Mouse (Mus musculus): ENCODE results near the gene Nprl2.

Nprl2 gene

DNA sequence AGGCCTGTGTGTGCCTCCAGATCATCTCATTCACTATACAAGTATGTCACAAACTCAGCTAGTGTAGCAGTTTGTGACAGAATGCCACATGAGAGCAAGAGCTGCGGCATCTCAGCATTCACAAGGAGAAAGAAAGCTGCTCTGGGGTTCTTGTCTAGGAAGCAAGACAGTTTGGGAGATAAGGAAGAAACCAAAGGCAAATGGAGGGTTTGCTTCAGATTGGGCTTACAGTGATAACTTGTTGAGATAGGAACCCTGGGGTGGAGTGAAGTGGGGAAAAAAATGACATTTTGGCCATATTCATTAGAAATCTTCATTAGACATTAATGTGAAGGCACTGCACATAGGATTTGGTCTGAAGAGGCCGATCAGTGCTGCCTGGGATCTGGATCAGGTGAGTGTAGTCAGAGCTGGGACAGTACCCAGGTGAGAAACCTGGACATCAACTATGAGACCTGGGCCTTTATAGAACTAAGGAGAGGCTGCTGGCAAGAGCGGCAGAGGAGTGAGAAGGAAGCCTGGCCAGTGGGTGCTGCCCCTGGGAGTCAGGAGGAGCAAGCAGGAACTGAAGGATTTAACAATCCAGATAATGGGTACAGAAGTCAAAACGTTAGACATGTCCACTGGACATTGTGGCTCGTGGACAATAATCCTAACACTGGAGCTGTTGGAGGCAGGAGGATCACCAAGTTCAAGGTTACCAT, 10.8 kb downstream of the Nprl2 start:
- no peak for DNase-seq (ENCODE audit: low read depth, low spot score)

DNA sequence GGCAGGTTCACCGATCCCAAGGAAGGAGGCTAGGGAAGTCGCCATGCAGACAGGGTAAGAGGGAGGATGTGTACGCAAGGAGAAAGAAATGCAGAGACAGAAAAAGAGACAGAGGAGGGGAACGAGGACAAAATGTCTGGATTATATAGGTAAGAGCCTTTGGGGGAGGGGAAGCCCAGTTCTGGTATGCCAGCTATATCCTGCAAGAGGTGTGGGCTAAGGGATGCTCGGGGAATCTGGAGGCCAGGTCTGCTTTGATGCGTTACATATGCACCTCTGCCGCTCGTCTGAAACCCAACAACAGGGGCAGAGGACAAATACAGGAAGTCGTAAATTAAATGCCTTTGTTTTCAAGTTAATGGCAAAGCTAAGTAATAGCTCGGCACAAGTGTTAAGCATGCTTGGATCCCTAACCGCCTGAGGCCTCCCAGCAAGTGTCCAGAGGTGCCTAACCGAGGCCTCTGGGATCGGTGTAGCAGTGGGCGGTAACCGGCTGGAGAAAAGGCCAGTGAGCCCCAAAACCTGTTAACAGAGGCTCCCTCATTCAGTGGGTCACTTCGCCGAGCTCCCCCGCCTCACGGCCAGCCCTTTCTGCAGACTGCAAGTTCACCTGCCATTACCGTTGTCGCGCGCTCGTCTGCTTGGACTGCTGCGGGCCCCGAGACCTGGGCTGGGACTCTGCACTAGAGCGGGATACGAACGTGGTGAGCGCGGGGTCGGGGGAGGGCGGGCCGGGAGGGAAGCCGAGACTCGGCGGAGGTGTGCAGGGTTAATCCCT, 11.7 kb downstream of the Nprl2 start:
- no peak for DNase-seq (ENCODE audit: low read depth, low spot score)

DNA sequence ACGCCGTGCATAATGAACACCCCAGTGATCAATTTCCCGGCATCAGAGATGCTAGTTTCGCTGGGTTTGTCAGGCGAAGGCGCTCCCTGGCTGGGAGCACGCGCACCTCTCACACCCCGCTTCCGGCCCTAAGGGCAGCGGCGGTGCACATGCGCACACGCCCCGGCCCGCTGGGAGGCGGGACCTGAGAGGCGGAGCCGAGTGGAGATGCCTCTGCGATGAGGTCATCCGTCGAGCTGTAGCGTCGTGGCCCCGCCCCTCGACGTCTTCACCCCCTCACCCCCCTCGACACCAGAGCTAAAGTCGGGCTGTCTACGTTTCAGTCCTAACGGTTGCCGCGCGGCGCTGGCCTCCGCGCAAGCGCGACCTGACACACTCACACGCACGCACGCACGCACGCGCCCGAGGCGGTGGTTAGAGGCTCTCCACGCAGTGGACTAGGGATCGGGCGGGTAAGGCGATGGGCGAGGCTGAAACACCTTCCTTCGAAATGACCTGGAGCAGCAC, 12.3 kb downstream of the Nprl2 start:
- peak; percentile 98 for DNase-seq (ENCODE audit: low read depth, low spot score)

DNA sequence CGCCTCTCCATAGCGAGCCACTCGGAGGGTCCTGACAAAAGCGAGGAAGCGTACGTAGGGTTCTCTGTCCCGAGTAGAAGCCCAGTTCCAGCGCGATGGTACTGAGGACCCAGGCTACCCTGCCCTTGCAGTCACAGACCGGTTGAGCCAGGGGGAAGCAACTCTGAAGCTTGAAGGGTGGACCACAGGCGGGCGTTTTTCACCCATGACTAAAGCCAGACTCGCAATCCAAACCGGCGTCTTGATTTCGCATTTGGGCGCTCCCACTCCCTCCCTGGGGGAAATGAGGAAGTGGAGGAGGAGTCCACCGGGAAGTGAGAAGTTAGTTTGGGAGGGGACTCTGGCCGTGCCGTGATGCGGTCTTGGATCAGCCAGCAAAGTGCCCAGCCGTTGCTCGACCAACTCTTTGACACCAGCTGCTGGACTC, 13.0 kb downstream of the Nprl2 start:
- peak; percentile 77 for DNase-seq (ENCODE audit: low read depth, low spot score)

DNA sequence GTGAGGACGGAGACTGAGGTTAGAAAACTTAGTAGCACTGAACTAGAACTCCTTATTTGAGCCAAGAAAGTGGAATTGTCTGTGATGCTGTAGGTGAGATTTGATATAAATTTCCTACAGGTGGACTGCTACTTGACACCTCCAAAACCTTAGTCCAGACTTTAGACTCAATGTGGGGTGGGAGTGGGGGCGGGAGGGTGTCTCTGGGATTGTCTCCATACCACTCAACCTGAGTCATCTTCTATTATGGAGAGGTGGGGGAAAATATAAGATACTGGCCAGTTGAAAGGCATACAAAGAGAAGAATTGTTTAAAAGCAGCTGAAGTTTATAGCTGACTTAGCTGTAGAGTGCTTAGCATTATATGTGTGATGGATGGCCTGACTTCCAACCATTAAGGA, 13.7 kb downstream of the Nprl2 start:
- DNase-seq (ENCODE audit: low read depth, low spot score), result no peak

DNA sequence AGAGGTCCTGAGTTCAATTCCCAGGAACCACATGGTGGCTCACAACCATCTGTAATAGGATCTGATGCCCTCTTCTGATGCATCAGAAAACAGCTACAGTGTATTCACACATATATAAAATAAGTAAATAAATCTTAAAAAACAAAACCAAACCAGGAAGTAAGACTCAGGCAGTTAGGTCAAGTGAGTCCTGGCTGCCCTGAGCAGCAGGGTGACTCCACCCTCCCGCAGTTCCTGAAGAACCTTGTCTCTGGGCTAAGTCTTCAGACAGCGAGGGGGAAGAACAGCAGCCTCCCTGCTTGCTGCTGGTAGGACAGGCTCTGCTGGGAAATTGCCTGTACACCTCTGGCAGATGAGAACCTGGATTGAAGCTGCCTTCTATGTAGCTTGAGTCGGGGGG, 14.3 kb downstream of the Nprl2 start:
- no peak for DNase-seq (ENCODE audit: low read depth, low spot score)

DNA sequence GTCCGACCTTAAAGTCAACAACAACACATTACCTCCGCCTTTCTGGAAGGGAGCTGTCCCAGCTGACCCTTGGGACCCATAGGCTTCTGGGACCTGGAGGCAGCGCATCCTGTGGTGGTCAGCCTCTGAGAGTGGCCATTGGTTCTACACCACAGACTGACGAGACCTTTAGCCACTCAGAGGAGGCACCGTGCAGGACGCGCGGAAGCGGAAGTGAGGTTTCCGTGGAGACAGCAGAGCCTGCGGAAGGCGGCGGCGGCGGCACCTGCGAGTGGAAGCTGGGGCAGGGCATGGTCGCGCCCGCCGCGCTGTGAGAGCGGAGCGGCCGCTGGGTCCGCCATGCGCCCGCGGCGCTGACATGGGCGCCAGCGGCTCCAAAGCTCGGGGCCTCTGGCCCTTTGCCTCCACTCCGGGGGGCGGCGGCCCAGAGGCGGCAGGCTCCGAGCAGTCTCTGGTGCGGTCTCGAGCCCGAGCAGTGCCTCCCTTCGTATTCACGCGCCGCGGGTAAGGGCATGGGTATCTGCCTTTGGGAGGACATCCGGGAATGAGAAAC, 21.1 kb downstream of the Nprl2 start, which contains the start of gene Tusc2:
Gene Tusc2, plus strand, starts transcription at position 227 of the 553 bp plus-strand sequence.
- DNase-seq (ENCODE audit: low read depth, low spot score), result peak; percentile 97

DNA sequence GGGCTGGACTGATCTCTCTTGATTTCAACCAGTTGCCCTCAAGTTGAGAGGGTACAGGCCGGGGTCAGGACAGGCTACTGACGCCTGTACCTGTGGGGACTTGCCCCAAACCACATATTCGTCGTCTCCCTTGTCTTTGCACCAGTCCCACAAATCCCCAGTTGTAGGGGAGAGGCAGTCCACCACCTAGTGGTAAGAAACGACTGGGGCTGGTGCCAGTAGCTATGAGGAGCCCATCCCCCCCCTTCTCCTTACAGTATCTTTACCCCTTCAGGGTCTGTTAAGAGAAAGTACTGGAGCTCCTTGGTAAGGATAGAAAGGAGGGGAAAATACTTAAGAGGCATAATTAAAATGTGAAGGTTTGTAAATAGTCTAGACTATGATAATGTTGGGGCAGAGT, 23.5 kb downstream of the Nprl2 start:
- DNase-seq (ENCODE audit: low read depth, low spot score), result peak; percentile 43

DNA sequence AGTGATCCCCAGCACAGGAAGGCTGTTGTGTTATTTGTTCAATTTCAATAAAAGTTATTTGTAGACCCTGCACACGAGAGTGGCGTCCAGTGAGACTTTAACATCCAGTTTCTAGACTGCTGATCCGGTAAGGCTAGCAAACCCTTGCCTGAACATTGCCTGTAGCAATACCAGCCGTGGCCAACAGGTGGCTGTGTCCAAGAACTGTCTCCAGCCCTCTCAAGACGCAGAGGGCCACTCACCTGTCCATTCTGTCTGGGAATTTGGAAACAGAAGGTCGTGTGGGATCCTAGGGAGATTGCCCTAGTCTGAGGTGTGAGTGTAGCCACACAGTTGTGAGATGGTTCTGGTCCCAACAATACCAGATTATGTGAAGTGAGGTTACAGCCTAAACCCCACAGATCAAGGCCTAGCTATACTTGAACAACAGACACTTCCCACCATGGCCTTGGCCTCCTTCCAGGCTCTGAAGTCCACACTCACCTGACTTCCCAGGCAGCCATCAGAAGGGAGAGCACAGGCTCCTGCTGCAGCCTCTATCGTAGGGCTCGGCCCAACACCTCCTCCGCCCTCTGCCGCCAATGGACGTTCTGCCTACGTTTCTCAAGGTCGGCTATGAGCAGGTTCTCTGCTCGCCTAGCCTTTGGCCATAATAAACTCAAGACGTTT, 24.1 kb downstream of the Nprl2 start:
- peak; percentile 69 for DNase-seq (ENCODE audit: low read depth, low spot score)

DNA sequence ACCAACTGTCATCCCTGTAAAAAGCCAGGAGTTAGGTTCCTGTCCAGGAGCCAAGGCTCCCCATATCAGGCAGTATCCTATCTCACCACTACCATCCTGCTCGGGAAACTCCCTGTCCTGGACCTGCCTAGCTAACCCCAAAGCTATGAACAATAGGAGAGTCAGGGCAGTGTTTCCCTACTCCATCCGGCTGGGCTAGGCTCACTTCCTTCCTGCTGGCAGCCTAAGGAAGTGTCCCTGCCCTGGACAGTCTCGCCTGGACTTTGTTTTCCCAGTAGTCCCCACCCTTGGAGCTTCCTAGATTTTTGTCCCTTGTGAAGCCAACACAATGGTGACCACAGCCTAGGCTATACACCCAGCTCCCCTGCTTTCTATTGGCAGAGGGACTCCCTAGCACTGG, 24.8 kb downstream of the Nprl2 start:
- no peak for DNase-seq (ENCODE audit: low read depth, low spot score)

DNA sequence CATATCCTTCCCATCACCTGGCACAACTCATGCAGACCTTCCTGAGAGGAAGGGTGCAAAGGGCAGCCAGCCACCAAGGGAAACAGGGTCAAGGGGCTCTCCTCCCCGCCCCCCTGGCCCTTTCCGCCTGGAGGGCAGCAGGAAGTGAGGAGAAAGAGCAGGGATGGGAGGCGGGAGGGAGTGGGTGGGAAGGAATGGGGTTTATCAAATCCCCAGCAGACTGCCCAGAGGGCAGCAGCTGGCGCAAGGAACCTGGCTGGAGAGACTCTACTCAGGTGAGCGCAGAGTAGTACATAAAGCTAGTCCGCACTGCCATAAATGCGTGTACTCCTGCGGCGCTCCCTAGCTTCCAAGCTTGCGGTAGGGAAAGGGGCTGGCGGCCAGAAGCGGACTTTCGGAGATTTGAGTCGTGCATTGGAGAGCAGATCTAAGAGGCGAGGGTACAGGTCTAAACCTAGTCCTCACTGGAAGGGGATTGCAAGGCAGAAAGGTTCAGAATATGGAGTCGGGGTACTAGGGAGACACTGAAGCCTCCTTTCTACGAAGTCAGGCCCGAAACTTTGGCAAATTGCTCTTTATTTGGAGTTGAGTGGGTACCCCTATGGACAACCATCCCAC, 25.8 kb downstream of the Nprl2 start, which contains the start of gene Hyal2:
Gene Hyal2, plus strand, starts transcription at position 244 of the 618 bp plus-strand sequence.
- DNase-seq (ENCODE audit: low read depth, low spot score), result no peak

DNA sequence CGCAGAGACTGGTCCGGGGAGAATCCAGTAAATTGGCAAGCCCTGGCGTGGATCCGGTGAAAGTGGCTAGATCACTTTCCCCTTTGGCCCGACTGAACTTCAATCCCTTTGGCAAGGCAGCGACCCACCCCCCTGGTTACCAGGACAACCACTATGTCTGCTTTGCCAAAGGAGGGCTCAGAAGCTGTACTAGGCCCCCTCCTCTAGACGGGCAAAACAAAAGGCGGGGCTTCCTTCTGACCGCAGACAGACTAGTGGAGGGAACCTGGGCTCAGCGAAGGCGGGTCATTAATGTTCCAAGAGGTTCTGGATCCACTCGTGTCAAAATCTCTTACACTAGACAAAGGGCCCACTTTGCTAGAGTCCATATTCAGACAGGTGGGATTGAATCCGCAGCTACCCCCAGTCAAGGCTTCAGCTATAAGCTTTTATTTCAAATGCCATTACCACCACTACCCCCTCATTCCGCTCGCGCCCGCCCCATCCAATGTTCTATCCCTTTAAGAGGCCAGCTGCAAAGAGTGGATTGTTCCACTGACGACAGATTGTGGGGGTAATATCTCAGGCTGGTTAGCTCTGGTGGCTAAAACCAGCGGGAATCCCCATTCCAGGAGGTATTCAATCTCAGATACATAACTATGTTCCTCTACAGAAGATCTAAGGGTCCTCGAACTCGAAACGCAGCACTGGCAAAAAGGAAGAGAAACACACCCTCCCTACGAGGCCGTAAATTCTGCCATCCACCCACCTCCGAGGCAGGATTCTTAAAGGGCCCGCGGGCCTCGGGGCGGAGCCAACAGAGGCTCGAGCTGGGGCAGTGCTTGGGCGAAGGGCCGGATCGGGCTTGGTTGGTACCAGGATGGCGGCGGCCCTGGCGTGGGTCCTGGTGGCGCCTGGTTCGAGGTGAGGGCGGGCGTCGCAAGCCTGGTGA, 26.6 kb downstream of the Nprl2 start:
- DNase-seq (ENCODE audit: low read depth, low spot score), result peak; percentile 95

DNA sequence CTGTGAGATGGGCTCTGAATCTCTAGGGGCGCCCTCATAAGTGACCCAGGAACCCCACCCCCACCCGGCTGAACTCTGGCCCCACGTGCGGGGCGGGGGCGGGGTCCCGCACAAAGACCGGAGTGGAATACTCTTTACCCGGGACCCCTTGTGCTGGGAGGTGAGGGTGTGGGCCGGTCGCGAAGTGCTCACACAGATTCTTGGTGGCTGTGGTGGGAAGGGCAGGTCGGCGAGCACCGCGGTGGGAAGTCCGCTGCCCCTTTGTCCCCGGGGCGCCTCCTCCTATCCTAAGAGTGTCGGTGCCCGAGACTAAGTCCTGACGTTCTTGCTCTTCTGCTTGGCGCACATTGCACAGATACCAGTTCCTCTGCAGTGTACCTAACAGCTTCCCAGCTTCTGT, 27.2 kb downstream of the Nprl2 start:
- DNase-seq (ENCODE audit: low read depth, low spot score), result no peak

DNA sequence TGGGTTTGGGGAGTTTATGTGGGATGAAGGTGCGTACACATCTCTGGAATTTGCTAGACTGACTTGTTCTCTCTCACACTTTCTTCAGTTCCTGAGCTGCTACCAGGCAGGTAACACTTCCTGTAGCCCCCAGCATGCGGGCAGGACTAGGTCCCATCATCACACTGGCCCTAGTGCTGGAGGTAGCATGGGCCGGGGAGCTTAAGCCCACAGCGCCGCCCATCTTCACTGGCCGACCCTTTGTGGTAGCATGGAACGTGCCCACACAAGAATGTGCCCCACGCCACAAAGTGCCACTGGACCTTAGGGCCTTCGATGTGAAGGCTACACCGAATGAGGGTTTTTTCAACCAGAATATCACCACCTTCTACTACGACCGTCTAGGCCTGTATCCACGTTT, 28.0 kb downstream of the Nprl2 start:
- DNase-seq (ENCODE audit: low read depth, low spot score), result no peak

DNA sequence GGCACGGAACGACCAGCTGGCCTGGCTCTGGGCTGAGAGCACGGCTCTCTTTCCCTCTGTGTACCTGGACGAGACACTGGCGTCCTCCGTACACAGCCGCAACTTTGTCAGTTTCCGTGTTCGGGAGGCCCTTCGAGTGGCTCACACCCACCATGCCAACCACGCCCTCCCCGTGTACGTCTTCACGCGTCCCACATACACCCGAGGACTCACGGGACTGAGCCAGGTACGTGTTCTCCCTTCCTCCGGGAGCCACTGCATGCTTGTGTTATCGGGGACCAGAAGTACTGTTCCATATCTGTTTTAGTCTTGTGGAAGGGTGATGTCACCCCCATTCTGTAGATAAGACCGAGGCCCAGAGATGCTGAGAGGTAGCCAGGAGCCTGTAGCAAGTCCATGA, 28.8 kb downstream of the Nprl2 start:
- no peak for DNase-seq (ENCODE audit: low read depth, low spot score)

DNA sequence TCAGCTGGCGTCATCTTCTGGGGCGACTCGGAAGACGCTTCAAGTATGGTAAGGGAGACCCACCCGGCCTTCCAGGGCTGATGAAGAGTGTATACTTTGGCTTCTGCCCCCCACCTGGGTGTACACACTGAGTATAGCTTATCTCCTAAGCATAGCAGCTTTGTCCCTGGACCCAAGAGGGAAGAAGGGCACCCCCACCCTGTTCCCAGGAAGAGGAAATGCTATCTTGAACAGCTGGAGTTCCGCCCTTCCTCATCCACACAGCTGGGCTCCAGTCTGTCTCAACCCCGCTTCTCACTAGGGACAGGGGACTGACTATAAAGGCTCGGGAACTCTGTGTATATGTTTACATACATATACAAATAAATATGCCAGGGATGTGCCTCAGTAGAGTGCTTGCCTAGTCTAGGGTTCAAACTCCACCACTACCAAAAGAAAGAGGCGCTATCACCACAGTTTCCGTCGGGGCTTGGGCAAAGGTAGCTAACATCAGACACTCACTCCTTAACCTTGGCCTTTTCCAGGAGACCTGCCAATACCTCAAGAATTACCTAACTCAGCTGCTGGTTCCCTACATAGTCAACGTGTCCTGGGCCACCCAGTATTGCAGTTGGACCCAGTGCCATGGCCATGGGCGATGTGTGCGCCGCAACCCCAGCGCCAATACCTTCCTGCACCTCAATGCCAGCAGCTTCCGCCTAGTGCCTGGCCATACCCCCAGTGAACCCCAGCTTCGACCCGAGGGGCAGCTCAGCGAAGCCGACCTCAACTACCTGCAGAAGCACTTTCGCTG, 29.7 kb downstream of the Nprl2 start:
- DNase-seq (ENCODE audit: low read depth, low spot score), result no peak

DNA sequence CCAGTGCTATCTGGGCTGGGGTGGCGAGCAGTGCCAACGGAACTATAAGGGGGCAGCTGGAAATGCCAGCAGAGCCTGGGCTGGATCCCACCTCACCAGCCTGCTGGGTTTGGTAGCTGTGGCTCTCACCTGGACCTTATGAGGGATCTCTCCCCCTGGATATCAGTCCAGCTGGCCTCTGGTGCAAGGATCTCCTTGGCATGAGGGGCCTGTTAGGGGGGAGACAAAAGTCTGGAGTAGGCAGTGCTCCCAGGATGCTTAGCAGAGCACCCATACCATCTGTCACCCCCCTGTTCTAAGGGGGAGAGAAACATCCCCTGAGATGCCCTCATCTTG, 30.3 kb downstream of the Nprl2 start:
- no peak for DNase-seq (ENCODE audit: low read depth, low spot score)

DNA sequence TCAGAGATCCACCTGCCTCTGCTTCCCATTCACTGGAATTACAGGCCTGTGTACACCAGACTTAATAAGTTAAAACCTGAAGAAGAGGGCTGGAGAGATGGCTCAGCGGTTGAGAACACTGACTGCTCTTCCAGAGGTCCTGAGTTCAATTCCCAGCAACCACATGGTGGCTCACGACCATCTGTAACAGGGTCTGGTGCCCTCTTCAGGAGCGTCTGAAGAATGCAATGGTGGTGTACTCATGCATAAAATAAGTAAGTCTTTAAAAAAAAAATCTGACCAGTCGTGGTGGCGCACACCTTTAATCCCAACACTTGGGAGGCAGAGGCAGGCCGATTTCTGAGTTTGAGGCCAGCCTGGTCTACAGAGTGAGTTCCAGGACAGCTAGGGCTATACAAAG, 31.7 kb downstream of the Nprl2 start:
- DNase-seq (ENCODE audit: low read depth, low spot score), result peak; percentile 83

DNA sequence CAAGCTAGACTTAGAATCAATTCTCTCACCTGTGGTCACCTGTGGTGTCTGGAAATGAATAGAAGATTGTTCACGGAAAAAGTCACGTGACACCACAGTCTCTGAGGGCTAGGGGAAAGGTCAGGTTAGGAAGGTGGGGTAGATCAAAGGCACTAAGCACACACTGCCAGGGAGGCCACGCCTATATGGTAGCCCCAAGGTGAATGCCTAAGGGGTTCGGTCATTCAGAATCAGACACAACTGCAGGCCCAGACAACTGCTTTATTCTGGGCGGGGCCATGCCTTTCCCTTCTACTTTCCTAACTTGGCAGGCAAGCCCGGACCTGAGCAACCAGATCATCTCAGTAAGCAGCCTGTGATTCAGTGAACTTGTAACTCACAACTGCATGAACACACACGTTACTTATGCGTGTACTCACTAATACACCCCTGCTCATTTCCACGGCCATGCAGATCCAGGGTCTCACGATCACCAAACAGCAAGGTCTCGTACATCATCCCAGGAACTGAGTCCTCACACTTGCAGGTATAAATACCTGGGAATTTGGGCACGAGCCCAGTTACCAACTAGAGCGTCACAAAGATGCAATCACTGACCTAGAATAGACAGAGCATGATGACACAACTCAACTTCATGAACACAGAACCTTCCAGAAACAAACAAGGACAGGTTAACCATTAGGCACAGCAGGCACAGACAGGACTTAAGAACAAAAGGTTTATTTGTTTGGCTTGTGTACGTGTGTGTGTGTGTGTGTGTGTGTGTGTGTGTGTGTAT, 33.7 kb downstream of the Nprl2 start:
- DNase-seq (ENCODE audit: low read depth, low spot score), result peak; percentile 94
